Mouse (Mus musculus) lung, embryonic 14.5 days (tissue): ENCODE data around the gene Tle3. TPM values are rescaled to one million over a fixed set of nuclear protein-coding genes. Genes with fewer than 3 reads are reported as not detected.

ENCODE experiments used
- ATAC-seq: fragments of 200-750 bp; cut with Nextera tagmentation; 2 replicates; pipeline ENCODE4 v1.8.0; 2017; ENCODE audit warnings: mild to moderate bottlenecking, moderate TSS enrichment, moderate library complexity; ENCODE audit not compliant: insufficient read depth
- DNase-seq: peaks from one replicate; pipeline ENCODE4 v3.0.0-alpha.2; 2015
- H3K27ac ChIP-seq: fragments of 300-500 bp; sonication (generic); 2 replicates; pipeline ENCODE4 v1.5.1; 2014; ENCODE audit warnings: low read depth, mild to moderate bottlenecking, moderate library complexity
- H3K27me3 ChIP-seq: fragments of 300-500 bp; sonication (generic); 2 replicates; pipeline ENCODE4 v1.6.1; 2014; ENCODE audit warnings: low read length, control low read depth; ENCODE audit not compliant: insufficient read depth
- H3K36me3 ChIP-seq: fragments of 300-500 bp; sonication (generic); 2 replicates; pipeline ENCODE4 v1.6.1; 2014; ENCODE audit warnings: control low read depth; ENCODE audit not compliant: insufficient read depth
- H3K4me1 ChIP-seq: fragments of 300-500 bp; sonication (generic); 2 replicates; pipeline ENCODE4 v1.6.1; 2014; ENCODE audit warnings: antibody characterized with exemption, control low read depth; ENCODE audit not compliant: insufficient read depth
- H3K4me2 ChIP-seq: fragments of 300-500 bp; sonication (generic); 2 replicates; pipeline ENCODE4 v1.6.1; 2014; ENCODE audit warnings: mild to moderate bottlenecking
- H3K4me3 ChIP-seq: fragments of 300-500 bp; sonication (generic); 2 replicates; pipeline ENCODE4 v1.5.1; 2014; ENCODE audit warnings: low read depth, low read length
- H3K9ac ChIP-seq: fragments of 300-500 bp; sonication (generic); 2 replicates; pipeline ENCODE4 v1.6.1; 2014
- H3K9me3 ChIP-seq: fragments of 300-500 bp; sonication (generic); 2 replicates; pipeline ENCODE4 v1.6.1; 2016; ENCODE audit warnings: low read depth, low read length, control low read depth
- CTCF ChIP-seq: IDR thresholded peaks from 2 replicates; pipeline ENCODE4 v1.5.1; 2016; ENCODE audit warnings: antibody characterized with exemption, low read depth
- WGBS: fragments of 180-500 bp; shearing (Covaris S2); extraction: QIAGEN DNeasy Blood & Tissue Kit; methylation state at CpG from one replicate; pipeline ENCODE4 v1.1.7; 2014; 5-methylcytosine and 5-hydroxymethylcytosine counted together
- polyA plus RNA-seq: library from polyadenylated mRNA; unstranded; fragments of >200 nt; fragmentation: Nextera tagmentation; extraction: Ambion mirVana; gene quantifications from 2 replicates; pipeline ENCODE4 v1.2.1, GENCODE M21; 2014

The Tle3 gene
- polyA plus RNA-seq, 1 experiment from 2014 or later = 32.5 TPM

DNA sequence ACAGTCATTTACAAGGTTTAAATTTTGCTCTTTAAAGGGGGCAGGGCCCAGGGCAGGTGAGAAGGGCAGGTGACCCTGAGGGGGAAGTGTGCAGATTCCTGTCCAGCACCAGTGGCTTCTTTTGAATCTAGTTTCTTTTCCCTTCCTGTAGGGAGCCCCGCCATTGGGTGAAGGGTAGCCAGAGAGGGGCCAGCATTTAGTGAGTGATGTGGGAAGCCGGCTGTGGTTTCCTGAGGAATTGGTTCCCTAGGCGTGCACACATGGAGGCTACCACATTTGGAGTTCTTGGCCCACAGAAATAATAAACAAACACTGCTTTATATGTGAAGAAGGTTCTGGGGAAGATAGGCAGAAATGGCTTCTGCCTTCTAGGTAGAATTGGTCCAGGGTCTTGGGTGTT lies 4.5 kb downstream of the Tle3 start:
- Histone ChIP-seq H3K9me3 (no peaks in the 10 kb centered on the region), H3K4me3 (no peak overlapping the region), H3K27ac (no peak overlapping the region), H3K4me1 (peaks cover 45% of the 10 kb centered on the region), H3K4me2 (peak overlapping the region; percentile 99), H3K9ac (no peak overlapping the region), H3K27me3 (no peaks in the 10 kb centered on the region), H3K36me3 (peaks cover 60% of the 10 kb centered on the region)
- TF ChIP-seq CTCF = no peak
- DNase-seq = no peak
- no peak for ATAC-seq
- WGBS = 40% methylated on average over 3 of the region's 3 CpGs

- H3K4me1 ChIP-seq = peaks cover 43% of the 10 kb centered on the region
- no peak for TF ChIP-seq CTCF
- no peak overlapping the region for H3K27ac ChIP-seq
- peak overlapping the region; percentile 99 for H3K4me2 ChIP-seq
- no peak overlapping the region; the same call in 1 of the 2 replicates for H3K9ac ChIP-seq
- H3K4me3 ChIP-seq = 0 out of 2 replicates have a peak overlapping the region, but pooled peaks have one; percentile 4
- H3K36me3 ChIP-seq = peaks cover 71% of the 10 kb centered on the region
- no peaks in the 10 kb centered on the region for H3K27me3 ChIP-seq
- ATAC-seq (no peak), DNase-seq (no peak)
- H3K9me3 ChIP-seq = no peaks in the 10 kb centered on the region
- WGBS = 41% methylated on average over 9 of the region's 9 CpGs
Observed at GRCm38 (mm10) chr9:61377706-61378479, 5.7 kb downstream of the Tle3 start.

DNA sequence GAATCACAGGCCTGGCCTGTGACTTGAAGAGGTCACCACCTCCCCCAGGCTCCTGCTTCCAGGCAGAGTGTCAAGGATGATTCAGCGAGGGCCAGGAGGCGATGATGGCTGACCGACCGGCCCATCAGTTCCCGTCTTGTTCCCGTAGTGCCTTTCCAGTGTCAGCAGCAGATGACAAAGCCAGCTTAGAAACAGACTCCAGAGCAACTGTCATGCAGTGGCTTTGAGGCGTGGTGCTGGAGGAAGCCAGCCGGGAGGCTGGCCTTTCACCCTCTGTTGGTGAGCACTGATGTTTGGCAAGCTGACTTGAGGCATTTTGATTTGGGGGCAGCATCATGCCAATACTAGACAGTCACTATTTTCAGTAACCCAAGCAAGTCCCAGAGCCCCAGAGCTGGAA lies 6.3 kb downstream of the Tle3 start:
- no peak for TF ChIP-seq CTCF
- Histone ChIP-seq H3K36me3 (peaks cover 77% of the 10 kb centered on the region), H3K9me3 (no peaks in the 10 kb centered on the region), H3K9ac (no peak overlapping the region), H3K4me1 (peaks cover 43% of the 10 kb centered on the region), H3K27ac (no peak overlapping the region), H3K4me2 (0 out of 2 replicates have a peak overlapping the region, but pooled peaks have one; percentile 8), H3K27me3 (no peaks in the 10 kb centered on the region), H3K4me3 (no peak overlapping the region)
- DNase-seq = peak; percentile 38
- ATAC-seq = no peak
- 29% methylated on average over 8 of the region's 8 CpGs for WGBS

DNA sequence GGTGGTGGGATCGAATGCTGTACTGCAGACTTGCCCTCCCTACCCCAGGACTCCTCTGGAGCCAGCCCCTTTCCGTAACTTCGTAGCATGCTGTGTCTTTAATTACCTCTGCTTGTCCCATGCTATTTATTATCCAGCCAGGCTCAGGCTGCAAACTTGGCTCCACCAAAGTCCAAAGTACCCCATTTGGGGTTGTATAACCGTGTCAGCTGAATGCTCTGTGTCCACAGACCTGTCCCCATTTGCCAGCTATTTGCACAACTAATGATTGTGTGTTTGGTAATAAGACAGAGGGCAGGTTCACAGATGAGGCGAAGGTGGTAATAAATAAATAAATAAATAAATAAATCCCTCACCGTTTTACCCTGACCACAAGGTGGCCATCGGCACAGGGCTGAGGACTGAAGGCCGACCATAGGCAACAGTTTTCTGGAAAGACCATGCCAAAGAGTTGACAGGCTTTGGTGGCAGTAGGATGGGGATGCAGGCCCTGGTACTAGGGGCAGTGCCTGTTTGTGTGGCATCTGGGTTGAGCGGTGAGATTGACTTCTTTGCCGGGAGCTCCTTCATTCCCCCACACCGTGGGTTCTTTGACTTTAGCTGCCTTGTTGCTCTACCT lies 7.0 kb downstream of the Tle3 start:
- Histone ChIP-seq H3K9ac (no peak overlapping the region), H3K4me2 (no peak overlapping the region), H3K4me3 (no peak overlapping the region), H3K4me1 (peaks cover 47% of the 10 kb centered on the region), H3K9me3 (no peaks in the 10 kb centered on the region), H3K27ac (no peak overlapping the region), H3K27me3 (no peaks in the 10 kb centered on the region), H3K36me3 (peaks cover 83% of the 10 kb centered on the region)
- peak; percentile 40 for TF ChIP-seq CTCF
- ATAC-seq = no peak
- WGBS = 78% methylated on average over 11 of the region's 11 CpGs
- no peak for DNase-seq

DNA sequence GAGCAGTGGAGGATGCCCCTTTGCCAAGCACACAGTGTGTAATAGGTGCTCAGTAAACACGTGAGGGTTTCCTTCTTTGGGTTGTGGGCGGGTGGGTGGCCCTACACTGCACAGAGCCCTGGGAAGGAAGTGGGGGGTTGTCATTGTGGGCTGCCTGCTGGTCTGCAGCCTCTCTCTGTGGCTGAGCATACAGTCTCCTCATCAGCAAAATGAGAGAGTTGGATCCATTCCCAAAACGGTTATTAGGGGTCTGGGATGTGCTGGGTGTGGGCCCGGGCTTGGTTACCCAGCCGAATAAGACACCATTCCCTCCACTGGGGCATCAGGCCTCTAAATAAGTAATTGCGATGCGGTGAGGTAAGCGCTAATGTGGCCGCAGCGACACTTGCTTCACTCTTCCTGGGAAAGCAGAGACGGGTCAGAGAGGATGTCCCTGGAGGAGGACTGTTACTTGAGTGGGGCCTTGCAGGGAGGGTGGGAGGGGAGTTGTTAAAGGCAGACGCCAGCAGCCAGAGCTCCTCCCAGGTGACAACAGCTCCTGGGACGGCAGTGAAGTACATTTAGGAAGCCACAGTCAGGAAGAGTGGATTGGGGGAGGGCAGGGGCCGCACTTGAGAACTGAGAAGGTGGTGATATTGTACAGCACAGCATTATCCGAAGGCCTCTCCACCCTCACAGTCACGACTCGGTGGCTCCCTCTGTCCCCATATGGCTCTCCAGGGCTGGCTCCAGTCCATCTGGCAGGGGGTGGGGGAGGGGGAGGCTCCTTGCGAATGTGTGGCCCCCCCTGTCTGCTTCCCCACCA lies 8.3 kb downstream of the Tle3 start:
- no peak overlapping the region for H3K27ac ChIP-seq
- DNase-seq (peak; percentile 71), ATAC-seq (peak; percentile 39; the same call in 1 of the 2 replicates)
- peak overlapping the region; percentile 2; the same call in 1 of the 2 replicates for H3K4me2 ChIP-seq
- no peak overlapping the region for H3K9ac ChIP-seq
- no peaks in the 10 kb centered on the region for H3K9me3 ChIP-seq
- TF ChIP-seq CTCF = no peak
- H3K27me3 ChIP-seq = no peaks in the 10 kb centered on the region
- WGBS = 25% methylated on average over 18 of the region's 18 CpGs
- H3K4me1 ChIP-seq = peaks cover 46% of the 10 kb centered on the region
- H3K36me3 ChIP-seq = peaks cover 82% of the 10 kb centered on the region
- no peak overlapping the region for H3K4me3 ChIP-seq

DNA sequence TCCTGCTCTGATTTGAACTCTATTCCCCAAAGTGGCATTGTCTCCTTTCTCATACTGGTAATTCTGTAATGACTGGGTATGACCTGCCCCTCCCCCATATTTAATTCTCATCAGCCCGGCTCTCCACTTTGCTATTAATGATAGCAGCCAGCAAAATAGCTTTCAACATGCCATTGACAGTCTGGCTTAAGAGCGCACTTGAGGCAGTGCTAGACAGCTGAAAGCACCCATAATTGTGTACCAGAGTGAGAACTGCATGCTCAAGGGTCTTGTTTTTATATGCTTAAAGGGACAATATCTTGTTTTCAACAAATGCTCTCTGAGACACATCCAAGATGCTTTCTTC lies 8.9 kb downstream of the Tle3 start:
- Histone ChIP-seq H3K4me1 (peaks cover 44% of the 10 kb centered on the region), H3K36me3 (peaks cover 77% of the 10 kb centered on the region), H3K4me2 (0 out of 2 replicates have a peak overlapping the region, but pooled peaks have one; percentile 2), H3K27ac (no peak overlapping the region), H3K9me3 (no peaks in the 10 kb centered on the region), H3K9ac (no peak overlapping the region), H3K4me3 (no peak overlapping the region), H3K27me3 (no peaks in the 10 kb centered on the region)
- 46% methylated on average over 2 of the region's 2 CpGs for WGBS
- peak; percentile 30 for DNase-seq
- no peak for ATAC-seq
- no peak for TF ChIP-seq CTCF

DNA sequence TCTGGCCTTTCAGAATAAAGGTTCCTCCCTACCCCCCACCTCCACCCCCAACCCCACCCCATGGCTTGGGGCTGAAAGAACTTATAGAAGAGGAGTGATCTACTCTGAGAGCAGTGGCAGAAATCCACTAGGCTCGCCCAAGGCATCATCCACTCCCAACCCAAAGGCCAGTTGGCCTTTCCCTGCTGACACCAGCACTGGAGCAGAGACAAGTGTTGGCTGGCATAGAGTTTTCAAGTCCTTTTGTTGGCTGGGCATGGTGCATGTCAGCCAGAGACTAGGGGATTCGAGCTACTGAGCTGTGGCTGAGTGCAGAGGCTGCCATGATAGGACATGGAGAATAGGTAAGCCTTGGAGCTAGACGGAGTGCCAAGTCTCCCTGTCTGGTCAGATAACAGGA lies 9.3 kb downstream of the Tle3 start:
- peaks cover 77% of the 10 kb centered on the region for H3K36me3 ChIP-seq
- no peaks in the 10 kb centered on the region for H3K9me3 ChIP-seq
- DNase-seq (no peak), ATAC-seq (no peak)
- WGBS = 83% methylated on average over 3 of the region's 3 CpGs
- no peak for TF ChIP-seq CTCF
- H3K9ac ChIP-seq = no peak overlapping the region
- no peak overlapping the region for H3K4me3 ChIP-seq
- H3K27ac ChIP-seq = no peak overlapping the region
- H3K4me2 ChIP-seq = no peak overlapping the region
- H3K27me3 ChIP-seq = peaks cover 3% of the 10 kb centered on the region; the same call in 1 of the 2 replicates
- peaks cover 40% of the 10 kb centered on the region for H3K4me1 ChIP-seq
